ENCODE assay signal across 15 mouse cellular contexts in the genomic region with DNA sequence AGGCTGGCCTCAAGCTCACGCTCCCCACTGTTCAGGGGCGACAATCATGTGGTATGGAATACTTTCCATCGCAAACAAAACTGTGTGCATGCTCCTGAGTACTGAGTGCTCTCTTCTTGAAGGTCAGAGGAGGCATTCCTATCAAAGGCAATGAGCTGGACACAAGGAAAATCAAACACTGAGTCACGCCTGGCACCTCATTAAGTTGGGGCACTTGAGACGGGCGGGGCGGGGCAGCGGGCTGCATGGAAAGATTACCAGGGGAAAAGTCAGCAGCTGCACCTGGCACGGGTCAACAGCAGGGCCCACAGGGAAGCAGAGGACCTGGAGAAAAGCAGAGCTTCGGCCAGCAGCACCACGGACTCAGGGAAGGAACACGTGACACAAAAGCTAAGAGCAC. TPM values are rescaled to one million over a fixed set of nuclear protein-coding genes. Genes with fewer than 3 reads are reported as not detected.
DNase-seq lines count a peak whose midpoint lies in the region; ATAC-seq and TF ChIP-seq lines count a peak whose summit lies in the region.
"Had no signal": no experiment of that assay in that cellular context is flagged by ENCODE, and none has a peak within 500 bp of the region (broad histone marks: within the 10 kb centered on the region; RNA-seq: fewer than 3 reads in every experiment).

No protein-coding gene starts in this region.

- no peak overlapping the region for H3K4me3 ChIP-seq in midbrain, embryonic 16.5 days (ENCODE audit: low read depth, low read length)
- no peak overlapping the region for H3K4me3 ChIP-seq in cerebellum, adult 2 months (replicated peaks; ENCODE audit: insufficient read depth, low read depth, low read length)
- H3K4me3 ChIP-seq: embryonic facial prominence, embryonic 12.5 days; forebrain, embryonic 10.5 days; hindbrain, embryonic 10.5 days; midbrain, embryonic 10.5 days had no signal

- TF ChIP-seq CTCF in cerebellum, adult 2 months (IDR thresholded peaks at IDR 0.05; ENCODE audit: borderline replicate concordance, insufficient read depth, low read depth, low read length): no peak

- no peak overlapping the region for H3K27ac ChIP-seq in midbrain, embryonic 16.5 days (ENCODE audit: low read length)
- no peak overlapping the region for H3K27ac ChIP-seq in cerebellum, adult 2 months (ENCODE audit: insufficient read depth, low read length)
- H3K27ac ChIP-seq: embryonic facial prominence, embryonic 12.5 days; forebrain, embryonic 10.5 days; hindbrain, embryonic 10.5 days; midbrain, embryonic 10.5 days had no signal

- peak; percentile 38 for DNase-seq in adrenal gland, postnatal 14 days
- DNase-seq in adrenal gland, postnatal 4 days (ENCODE audit: low spot score in 2 of 2): no peak
- peak; percentile 41 for DNase-seq in kidney, adult 18-20 months
- peak; percentile 39 to 61 for DNase-seq in kidney, postnatal 4 days
- DNase-seq in lung, postnatal 4 days: peak; percentile 69 to 86
- no peak for DNase-seq in cerebellum, adult 2 months
- DNase-seq in retina, postnatal 1 day: no peak
- DNase-seq: cerebellum, postnatal 25 days had no signal

- no peaks in the 10 kb centered on the region for H3K4me1 ChIP-seq in midbrain, embryonic 16.5 days (ENCODE audit: control insufficient read depth, insufficient read depth, low read length)
- no peaks in the 10 kb centered on the region; the same call in 1 of the 2 replicates for H3K4me1 ChIP-seq in cerebellum, adult 2 months (ENCODE audit: control insufficient read depth, insufficient read depth, low read length)
- H3K4me1 ChIP-seq: embryonic facial prominence, embryonic 12.5 days; forebrain, embryonic 10.5 days; hindbrain, embryonic 10.5 days; midbrain, embryonic 10.5 days had no signal

- H3K4me2 ChIP-seq in midbrain, embryonic 16.5 days (ENCODE audit: low read length): no peak overlapping the region
- H3K4me2 ChIP-seq: embryonic facial prominence, embryonic 12.5 days; liver, embryonic 11.5 days had no signal

- peaks cover under 1% of the 10 kb centered on the region; the same call in 1 of the 2 replicates for H3K36me3 ChIP-seq in midbrain, embryonic 16.5 days (ENCODE audit: control insufficient read depth, insufficient read depth, low read length)
- H3K36me3 ChIP-seq: forebrain, embryonic 10.5 days; hindbrain, embryonic 10.5 days; midbrain, embryonic 10.5 days had no signal

- WGBS in midbrain, embryonic 16.5 days: 91% methylated on average over 12 of the region's 12 CpGs
- 82% methylated on average over 12 of the region's 12 CpGs for WGBS in cerebellum, adult 2 months

- H3K9ac ChIP-seq in midbrain, embryonic 16.5 days (ENCODE audit: low read depth, low read length): no peak overlapping the region
- H3K9ac ChIP-seq: embryonic facial prominence, embryonic 12.5 days had no signal

- H3K9me3 ChIP-seq in midbrain, embryonic 16.5 days (replicated peaks; ENCODE audit: control insufficient read depth, low read length, poor library complexity, severe bottlenecking): no peaks in the 10 kb centered on the region
- H3K9me3 ChIP-seq: embryonic facial prominence, embryonic 12.5 days; forebrain, embryonic 10.5 days; hindbrain, embryonic 10.5 days; midbrain, embryonic 10.5 days had no signal

- H3K27me3 ChIP-seq in midbrain, embryonic 16.5 days (ENCODE audit: control insufficient read depth, insufficient read depth, low read depth, low read length): no peaks in the 10 kb centered on the region
- H3K27me3 ChIP-seq in cerebellum, adult 2 months (ENCODE audit: control insufficient read depth, insufficient read depth, low read length): no peaks in the 10 kb centered on the region
- H3K27me3 ChIP-seq: embryonic facial prominence, embryonic 12.5 days had no signal

- ATAC-seq in midbrain, embryonic 16.5 days: no peak

- no peak for TF ChIP-seq POLR2A in cerebellum, adult 2 months (IDR thresholded peaks at IDR 0.05; ENCODE audit: borderline replicate concordance, insufficient read depth, low read length)

RNA-seq across cellular contexts. Expression of gene Arhgdig, which starts 17.6 kb away (rescaled TPM):
- total RNA-seq in adrenal gland, postnatal 14 days (2021): 8.5 and 9.2 TPM in 2 replicates
- total RNA-seq in adrenal gland, postnatal 4 days (2021): 10 to 100 TPM; 14.8 to 31.9 TPM
- polyA plus RNA-seq in midbrain, embryonic 16.5 days (2015; fragmentation: Nextera tagmentation; extraction: Ambion mirVana): 131 and 182 TPM in 2 replicates
- polyA plus RNA-seq in cerebellum, adult 2 months (2012; rRNA removed): 59.9 and 80.0 TPM in 2 replicates

RNA-seq across cellular contexts. Expression of gene Fam234a, which starts 18.9 kb away (rescaled TPM):
- total RNA-seq in adrenal gland, postnatal 14 days (2021): 97.7 and 98.1 TPM in 2 replicates
- 10 to 100 TPM; 90.2 to 99.6 TPM for total RNA-seq in adrenal gland, postnatal 4 days (2021)
- 30.3 and 32.6 TPM in 2 replicates for polyA plus RNA-seq in midbrain, embryonic 16.5 days (2015; fragmentation: Nextera tagmentation; extraction: Ambion mirVana)
- polyA plus RNA-seq in cerebellum, adult 2 months (2012; rRNA removed): 30.3 and 34.3 TPM in 2 replicates
- total RNA-seq: MEL had no signal

RNA-seq across cellular contexts. Expression of gene Rgs11, which starts 22.4 kb away (rescaled TPM):
- 17.9 and 20.4 TPM in 2 replicates for total RNA-seq in adrenal gland, postnatal 14 days (2021)
- 10 to 100 TPM; 40.7 to 47.8 TPM for total RNA-seq in adrenal gland, postnatal 4 days (2021)
- 10.2 and 13.6 TPM in 2 replicates for polyA plus RNA-seq in midbrain, embryonic 16.5 days (2015; fragmentation: Nextera tagmentation; extraction: Ambion mirVana)
- polyA plus RNA-seq in cerebellum, adult 2 months (2012; rRNA removed): 21.1 and 23.0 TPM in 2 replicates

RNA-seq across cellular contexts. Expression of gene Pdia2, which starts 26.3 kb away (rescaled TPM):
- total RNA-seq in adrenal gland, postnatal 14 days (2021): 1.4 and 1.5 TPM in 2 replicates
- total RNA-seq in adrenal gland, postnatal 4 days (2021): 10 to 100 TPM in 1 of 2 experiments, 1 to 10 TPM in 1; 2.5 to 43.9 TPM
- polyA plus RNA-seq in midbrain, embryonic 16.5 days (2015; fragmentation: Nextera tagmentation; extraction: Ambion mirVana): 0.48 TPM in 1 of 2 replicates, not detected in the other
- 0.07 and 0.10 TPM in 2 replicates for polyA plus RNA-seq in cerebellum, adult 2 months (2012; rRNA removed)

RNA-seq across cellular contexts. Expression of gene Luc7l, which starts 27.5 kb away (rescaled TPM):
- 56.1 and 59.3 TPM in 2 replicates for total RNA-seq in adrenal gland, postnatal 14 days (2021)
- total RNA-seq in adrenal gland, postnatal 4 days (2021): 10 to 100 TPM; 80.8 to 85.2 TPM
- polyA plus RNA-seq in midbrain, embryonic 16.5 days (2015; fragmentation: Nextera tagmentation; extraction: Ambion mirVana): 114 and 124 TPM in 2 replicates
- polyA plus RNA-seq in cerebellum, adult 2 months (2012; rRNA removed): 52.5 and 54.9 TPM in 2 replicates

Comparison
In these comparisons a context has a peak if more than half of its experiments do, and no peak if none do; other contexts are left out.
1. DNase-seq: peak in adrenal gland, postnatal 14 days (single experiment), kidney, adult 18-20 months (single experiment), kidney, postnatal 4 days (2 of 2) and lung, postnatal 4 days (2 of 2); none in adrenal gland, postnatal 4 days (0 of 2), cerebellum, adult 2 months (0 of 2) and retina, postnatal 1 day (single experiment).